Mouse (Mus musculus): ENCODE results near the gene BC055324.

DNA sequence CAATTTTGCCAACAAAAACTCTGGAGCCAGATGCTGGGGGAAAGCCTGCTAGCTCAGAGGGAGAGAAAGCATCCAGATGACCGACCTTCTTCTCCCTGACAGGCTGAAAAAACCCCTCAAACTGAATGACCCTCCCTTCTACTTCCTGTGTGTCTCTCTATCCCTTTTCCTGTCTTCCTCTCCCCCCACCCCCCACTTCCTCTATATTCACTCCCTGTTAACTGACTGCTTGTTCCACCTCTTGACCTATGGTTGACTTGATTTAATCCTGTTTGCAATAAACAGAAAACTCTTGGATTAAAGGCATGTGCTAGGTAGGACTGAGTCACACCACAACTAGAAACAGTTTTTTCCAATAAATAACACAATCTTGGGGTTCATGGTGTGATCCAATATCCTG is 20.0 kb upstream of the BC055324 start:
- TF ChIP-seq CTCF (IDR thresholded peaks at IDR 0.05; ENCODE audit: borderline replicate concordance, extremely low read depth, insufficient read depth, insufficient read length): no peak
- no peak for TF ChIP-seq POLR2A (IDR thresholded peaks at IDR 0.05; ENCODE audit: borderline replicate concordance, extremely low read depth, insufficient read depth, insufficient read length, poor library complexity, severe bottlenecking)
